Mouse (Mus musculus): ENCODE measurements at regions not wholly inside any gene's neighbourhood (a gene's known extent, or its start where the extent isn't known, plus 50 kb on each side); places are given as distances from the start of the nearest gene placed in this dataset.
A peak's percentile ranks its signal among the peaks of the same experiment; 100 is the strongest.

DNA sequence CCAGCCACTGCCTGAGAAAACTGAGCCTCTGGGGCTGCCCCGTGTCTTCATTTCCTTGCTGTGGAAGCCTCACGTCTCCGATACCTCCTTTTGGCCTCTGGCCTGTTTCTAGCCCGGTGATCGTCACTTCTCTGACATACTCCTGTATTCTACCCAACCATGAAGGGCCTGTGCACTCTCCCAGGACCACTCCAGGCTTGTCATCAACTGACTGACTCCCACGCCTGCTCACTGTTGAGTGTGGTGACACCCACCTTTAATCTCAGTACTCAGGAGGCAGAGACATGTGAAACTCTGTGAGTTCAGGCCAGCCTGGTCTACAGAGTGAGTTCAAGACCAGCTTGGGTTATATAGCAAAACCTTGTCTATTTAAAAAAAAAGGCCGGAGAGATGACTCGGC lies 132.1 kb upstream of the Shb start:
- no peaks in the 10 kb centered on the region for H3K36me3 ChIP-seq (ENCODE audit: control insufficient read depth, insufficient read depth)
- no peak for ATAC-seq (replicated peaks; ENCODE audit: extremely low read depth, insufficient read depth, low FRiP score)
- no peaks in the 10 kb centered on the region for H3K27me3 ChIP-seq (ENCODE audit: control insufficient read depth, insufficient read depth, low read length)
- H3K4me3 ChIP-seq (ENCODE audit: low read length): no peak overlapping the region
- H3K4me1 ChIP-seq (ENCODE audit: control insufficient read depth, insufficient read depth, low read length): no peaks in the 10 kb centered on the region
- no peaks in the 10 kb centered on the region for H3K9me3 ChIP-seq (replicated peaks; ENCODE audit: control insufficient read depth, low read length)
- 56% methylated on average over 8 of the region's 8 CpGs for WGBS
- no peak overlapping the region for H3K9ac ChIP-seq (ENCODE audit: low read length)
- no peak overlapping the region for H3K27ac ChIP-seq (ENCODE audit: low read length)
- H3K4me2 ChIP-seq (ENCODE audit: low read depth, low read length): no peak overlapping the region

DNA sequence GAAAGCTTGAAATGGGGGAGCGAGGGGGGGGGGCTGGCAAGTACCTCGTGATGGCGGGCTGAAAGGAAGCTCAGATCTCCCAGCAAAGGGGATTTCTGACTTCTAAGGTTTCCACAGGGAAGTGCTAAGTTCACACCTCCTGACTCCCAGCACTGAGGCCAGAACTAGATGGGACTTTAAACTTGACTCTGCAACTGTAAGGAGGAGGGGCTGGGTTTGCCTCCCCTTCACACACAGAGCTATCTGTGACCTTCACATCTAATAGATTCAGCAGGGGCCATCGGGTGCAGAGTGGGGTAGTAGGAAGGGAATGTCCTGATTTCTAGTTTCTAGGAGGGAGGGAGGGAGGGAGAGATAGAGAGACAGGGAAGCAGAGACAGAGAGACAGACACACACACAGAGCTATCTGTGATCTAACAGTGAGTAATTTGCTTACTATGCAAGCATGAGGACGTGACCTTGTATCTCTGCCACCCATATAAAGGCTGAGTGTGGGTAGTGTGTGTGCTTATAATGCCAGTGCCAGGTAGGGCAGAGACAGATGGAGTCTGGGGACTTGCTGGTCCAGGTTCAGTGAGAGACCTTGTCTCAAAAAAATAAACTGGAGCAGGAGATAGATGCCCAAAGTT lies 125.2 kb upstream of the Shb start:
- no peaks in the 10 kb centered on the region for H3K36me3 ChIP-seq (ENCODE audit: control insufficient read depth, insufficient read depth)
- no peaks in the 10 kb centered on the region for H3K27me3 ChIP-seq (ENCODE audit: control insufficient read depth, insufficient read depth, low read length)
- no peak overlapping the region for H3K9ac ChIP-seq (ENCODE audit: low read length)
- no peaks in the 10 kb centered on the region for H3K9me3 ChIP-seq (replicated peaks; ENCODE audit: control insufficient read depth, low read length)
- 16% methylated on average over 5 of the region's 5 CpGs for WGBS
- H3K27ac ChIP-seq (ENCODE audit: low read length): no peak overlapping the region
- ATAC-seq (replicated peaks; ENCODE audit: extremely low read depth, insufficient read depth, low FRiP score): no peak
- H3K4me3 ChIP-seq (ENCODE audit: low read length): no peak overlapping the region
- H3K4me1 ChIP-seq (ENCODE audit: control insufficient read depth, insufficient read depth, low read length): peaks cover 14% of the 10 kb centered on the region; the same call in 1 of the 2 replicates
- no peak overlapping the region for H3K4me2 ChIP-seq (ENCODE audit: low read depth, low read length)

DNA sequence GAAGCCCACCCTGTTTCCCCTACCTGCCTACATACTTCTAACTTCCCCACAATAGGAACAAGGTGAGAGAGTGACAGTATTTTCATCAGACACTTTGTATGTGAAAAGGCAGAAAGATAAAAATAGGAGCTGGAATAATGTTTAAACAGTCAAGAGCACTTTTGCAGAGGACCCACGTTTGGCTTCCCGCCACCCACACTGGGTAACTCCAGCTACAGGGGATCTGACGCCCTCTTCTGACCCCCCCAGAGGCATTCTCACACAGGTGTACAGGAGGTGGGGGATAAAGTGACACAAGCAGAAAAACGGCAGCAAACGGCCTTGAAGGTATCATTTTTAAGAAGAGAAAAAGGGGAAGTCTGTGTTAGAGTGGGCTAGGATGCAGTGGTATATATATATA lies 123.5 kb upstream of the Shb start:
- WGBS: 50% methylated on average over 5 of the region's 5 CpGs
- H3K27ac ChIP-seq (ENCODE audit: low read length): no peak overlapping the region
- no peak for ATAC-seq (replicated peaks; ENCODE audit: extremely low read depth, insufficient read depth, low FRiP score)

GRCm38 (mm10) chr4:45654804-45655155 lies 122.5 kb upstream of the Shb start:
- no peaks in the 10 kb centered on the region for H3K36me3 ChIP-seq (ENCODE audit: control insufficient read depth, insufficient read depth)
- H3K27ac ChIP-seq (ENCODE audit: low read length): no peak overlapping the region
- ATAC-seq (replicated peaks; ENCODE audit: extremely low read depth, insufficient read depth, low FRiP score): no peak
- H3K9me3 ChIP-seq (replicated peaks; ENCODE audit: control insufficient read depth, low read length): no peaks in the 10 kb centered on the region
- H3K4me1 ChIP-seq (ENCODE audit: control insufficient read depth, insufficient read depth, low read length): peaks cover 14% of the 10 kb centered on the region; the same call in 1 of the 2 replicates
- no peaks in the 10 kb centered on the region for H3K27me3 ChIP-seq (ENCODE audit: control insufficient read depth, insufficient read depth, low read length)
- 37% methylated on average over 4 of the region's 4 CpGs for WGBS
- peak overlapping the region; percentile 41; the same call in 1 of the 2 replicates for H3K4me2 ChIP-seq (ENCODE audit: low read depth, low read length)
- H3K4me3 ChIP-seq (ENCODE audit: low read length): no peak overlapping the region
- no peak overlapping the region for H3K9ac ChIP-seq (ENCODE audit: low read length)

More for the DNA sequence above, 123.5 kb upstream of the Shb start:
- no peaks in the 10 kb centered on the region for H3K36me3 ChIP-seq (ENCODE audit: control insufficient read depth, insufficient read depth)
- H3K9ac ChIP-seq (ENCODE audit: low read length): no peak overlapping the region
- no peak overlapping the region for H3K4me3 ChIP-seq (ENCODE audit: low read length)
- peaks cover 14% of the 10 kb centered on the region; the same call in 1 of the 2 replicates for H3K4me1 ChIP-seq (ENCODE audit: control insufficient read depth, insufficient read depth, low read length)
- no peaks in the 10 kb centered on the region for H3K27me3 ChIP-seq (ENCODE audit: control insufficient read depth, insufficient read depth, low read length)
- no peaks in the 10 kb centered on the region for H3K9me3 ChIP-seq (replicated peaks; ENCODE audit: control insufficient read depth, low read length)
- H3K4me2 ChIP-seq (ENCODE audit: low read depth, low read length): no peak overlapping the region

GRCm38 (mm10) chr4:45654019-45654803 lies 121.9 kb upstream of the Shb start:
- no peaks in the 10 kb centered on the region for H3K36me3 ChIP-seq (ENCODE audit: control insufficient read depth, insufficient read depth)
- no peak overlapping the region for H3K4me3 ChIP-seq (ENCODE audit: low read length)
- no peaks in the 10 kb centered on the region for H3K9me3 ChIP-seq (replicated peaks; ENCODE audit: control insufficient read depth, low read length)
- WGBS: 18% methylated on average over 14 of the region's 14 CpGs
- H3K4me2 ChIP-seq (ENCODE audit: low read depth, low read length): peak overlapping the region; percentile 41
- no peaks in the 10 kb centered on the region for H3K27me3 ChIP-seq (ENCODE audit: control insufficient read depth, insufficient read depth, low read length)
- no peak overlapping the region for H3K9ac ChIP-seq (ENCODE audit: low read length)
- H3K27ac ChIP-seq (ENCODE audit: low read length): no peak overlapping the region
- no peak for ATAC-seq (replicated peaks; ENCODE audit: extremely low read depth, insufficient read depth, low FRiP score)
- peaks cover 14% of the 10 kb centered on the region; the same call in 1 of the 2 replicates for H3K4me1 ChIP-seq (ENCODE audit: control insufficient read depth, insufficient read depth, low read length)

GRCm38 (mm10) chr4:45648884-45649577 lies 116.8 kb upstream of the Shb start:
- ATAC-seq (replicated peaks; ENCODE audit: extremely low read depth, insufficient read depth, low FRiP score): no peak
- H3K27me3 ChIP-seq (ENCODE audit: control insufficient read depth, insufficient read depth, low read length): no peaks in the 10 kb centered on the region
- H3K27ac ChIP-seq (ENCODE audit: low read length): no peak overlapping the region
- H3K4me3 ChIP-seq (ENCODE audit: low read length): no peak overlapping the region
- no peaks in the 10 kb centered on the region for H3K9me3 ChIP-seq (replicated peaks; ENCODE audit: control insufficient read depth, low read length)
- WGBS: 88% methylated on average over 9 of the region's 9 CpGs
- no peak overlapping the region for H3K4me2 ChIP-seq (ENCODE audit: low read depth, low read length)
- no peaks in the 10 kb centered on the region for H3K4me1 ChIP-seq (ENCODE audit: control insufficient read depth, insufficient read depth, low read length)
- no peak overlapping the region for H3K9ac ChIP-seq (ENCODE audit: low read length)
- no peaks in the 10 kb centered on the region for H3K36me3 ChIP-seq (ENCODE audit: control insufficient read depth, insufficient read depth)

GRCm38 (mm10) chr4:45647514-45647913 lies 115.2 kb upstream of the Shb start:
- Histone ChIP-seq H3K9ac (ENCODE audit: low read length) (no peak overlapping the region), H3K4me2 (ENCODE audit: low read depth, low read length) (no peak overlapping the region), H3K4me1 (ENCODE audit: control insufficient read depth, insufficient read depth, low read length) (no peaks in the 10 kb centered on the region), H3K9me3 (replicated peaks; ENCODE audit: control insufficient read depth, low read length) (no peaks in the 10 kb centered on the region), H3K27me3 (ENCODE audit: control insufficient read depth, insufficient read depth, low read length) (no peaks in the 10 kb centered on the region), H3K36me3 (ENCODE audit: control insufficient read depth, insufficient read depth) (no peaks in the 10 kb centered on the region), H3K27ac (ENCODE audit: low read length) (no peak overlapping the region), H3K4me3 (ENCODE audit: low read length) (no peak overlapping the region)
- WGBS: 75% methylated on average over 3 of the region's 3 CpGs
- no peak for ATAC-seq (replicated peaks; ENCODE audit: extremely low read depth, insufficient read depth, low FRiP score)

GRCm38 (mm10) chr4:45642604-45643003 lies 110.3 kb upstream of the Shb start:
- ATAC-seq (replicated peaks; ENCODE audit: extremely low read depth, insufficient read depth, low FRiP score): no peak
- Histone ChIP-seq H3K4me2 (ENCODE audit: low read depth, low read length) (no peak overlapping the region), H3K27ac (ENCODE audit: low read length) (no peak overlapping the region), H3K4me1 (ENCODE audit: control insufficient read depth, insufficient read depth, low read length) (0 out of 2 replicates have a peak, but pooled peaks cover 2% of the 10 kb centered on the region), H3K36me3 (ENCODE audit: control insufficient read depth, insufficient read depth) (no peaks in the 10 kb centered on the region), H3K27me3 (ENCODE audit: control insufficient read depth, insufficient read depth, low read length) (no peaks in the 10 kb centered on the region), H3K9me3 (replicated peaks; ENCODE audit: control insufficient read depth, low read length) (no peaks in the 10 kb centered on the region), H3K9ac (ENCODE audit: low read length) (no peak overlapping the region), H3K4me3 (ENCODE audit: low read length) (no peak overlapping the region)
- 78% methylated on average over 10 of the region's 10 CpGs for WGBS

DNA sequence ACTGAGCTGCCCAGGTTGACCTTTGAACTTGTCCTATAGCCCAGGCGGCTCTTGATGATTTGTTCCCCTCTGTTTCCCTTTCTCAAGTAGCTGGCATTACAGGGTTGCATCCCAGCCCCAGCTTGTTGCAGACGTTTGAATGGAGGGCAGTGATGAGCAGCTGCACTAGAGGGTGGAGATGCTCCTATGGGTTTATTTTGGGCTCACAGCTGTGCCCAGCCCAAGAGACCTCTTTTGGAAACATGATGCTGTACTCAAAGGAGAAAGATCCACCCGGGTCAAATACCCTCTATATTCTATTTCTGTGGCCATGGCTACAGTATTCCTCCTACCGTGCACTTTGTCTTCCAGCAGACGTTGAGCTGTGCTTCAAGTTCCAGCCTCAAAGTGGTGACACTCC lies 109.0 kb upstream of the Shb start:
- 56% methylated on average over 5 of the region's 5 CpGs for WGBS
- H3K9ac ChIP-seq (ENCODE audit: low read length): no peak overlapping the region
- H3K4me2 ChIP-seq (ENCODE audit: low read depth, low read length): no peak overlapping the region
- no peaks in the 10 kb centered on the region for H3K27me3 ChIP-seq (ENCODE audit: control insufficient read depth, insufficient read depth, low read length)
- H3K4me3 ChIP-seq (ENCODE audit: low read length): no peak overlapping the region
- 0 out of 2 replicates have a peak, but pooled peaks cover 2% of the 10 kb centered on the region for H3K4me1 ChIP-seq (ENCODE audit: control insufficient read depth, insufficient read depth, low read length)
- no peak overlapping the region for H3K27ac ChIP-seq (ENCODE audit: low read length)
- no peaks in the 10 kb centered on the region for H3K36me3 ChIP-seq (ENCODE audit: control insufficient read depth, insufficient read depth)
- peaks cover 4% of the 10 kb centered on the region for H3K9me3 ChIP-seq (replicated peaks; ENCODE audit: control insufficient read depth, low read length)
- no peak for ATAC-seq (replicated peaks; ENCODE audit: extremely low read depth, insufficient read depth, low FRiP score)

All from heart, embryonic 16.5 days (tissue).